Mouse (Mus musculus) liver (tissue): ENCODE results near the gene Olfr380.

Source experiments
- DNase-seq: peaks from one replicate; pipeline ENCODE4 v3.0.0-alpha.2; 2020; ENCODE audit warnings: mixed read lengths

Gene Olfr380

DNA sequence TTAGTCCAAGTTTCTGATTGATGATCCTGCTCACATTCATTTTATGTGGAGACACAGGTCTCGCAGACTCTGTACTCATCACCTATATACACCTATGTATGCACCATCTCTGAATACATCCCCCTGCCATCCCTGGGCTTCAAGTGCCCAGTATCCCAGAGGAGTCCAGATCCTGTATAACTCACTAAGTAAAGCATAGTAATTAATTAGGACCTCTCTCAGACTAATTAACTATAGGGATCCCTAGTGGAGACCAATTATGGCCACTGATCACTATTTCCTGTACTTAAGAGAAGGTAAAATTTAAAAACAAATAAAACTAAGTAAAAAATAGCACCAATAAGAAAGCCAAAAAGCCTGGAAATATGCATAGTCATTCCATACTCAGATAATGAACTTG, at the start of gene Olfr380:
TSS of gene Olfr380 (minus strand) at position 101 of the 400 bp plus-strand sequence.
- DNase-seq, result no peak

DNA sequence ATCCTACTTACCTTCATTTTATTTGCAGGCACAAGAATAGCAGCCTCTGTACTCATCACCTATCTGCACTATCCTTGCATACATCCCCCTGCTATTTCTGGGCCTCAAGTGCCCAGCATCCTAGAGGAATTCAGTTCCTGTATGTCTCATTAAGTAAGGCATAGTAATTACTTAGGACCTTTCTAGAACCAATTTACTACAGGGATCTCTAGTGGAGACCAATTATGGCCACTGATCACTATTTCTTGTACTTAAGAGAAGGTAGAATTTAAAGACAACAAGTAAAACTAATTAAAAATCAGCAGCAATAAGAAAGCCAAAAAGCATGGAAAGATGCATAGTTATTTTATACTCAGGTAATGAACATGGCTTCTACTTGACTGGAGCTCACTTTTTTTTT, 34.2 kb upstream of the Olfr380 start, which contains the start of gene Olfr381:
TSS of gene Olfr381 (minus strand) at position 101 of the 400 bp plus-strand sequence.
- DNase-seq, result no peak

DNA sequence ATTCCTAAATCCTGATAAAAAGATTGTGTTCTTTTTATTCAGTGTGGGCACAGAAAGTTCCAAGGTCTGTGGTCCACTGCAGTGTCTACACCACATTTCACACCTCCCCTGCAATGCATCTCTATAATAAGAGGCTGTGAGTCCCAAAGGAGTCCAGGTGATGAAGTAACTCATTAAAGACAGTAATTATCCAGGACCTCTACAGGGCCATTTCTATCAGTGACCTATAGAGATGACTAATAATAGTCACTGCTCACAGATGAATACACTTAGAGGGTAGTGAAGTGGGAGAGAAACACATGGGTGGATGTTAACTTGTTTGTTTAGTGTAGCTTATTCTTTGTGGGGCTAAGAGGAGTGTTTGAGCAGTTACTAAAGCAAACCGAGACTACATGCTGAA, 28.9 kb downstream of the Olfr380 start, which contains the start of gene Olfr378:
TSS of gene Olfr378 (minus strand) at position 101 of the 400 bp plus-strand sequence.
- DNase-seq, result no peak
